Mouse (Mus musculus) adrenal gland, postnatal 10 days (tissue): Measurements from ENCODE around the gene Mcm2. TPM values are rescaled to one million over a fixed set of nuclear protein-coding genes. Genes with fewer than 3 reads are reported as not detected.
A peak's percentile ranks its signal among the peaks of the same experiment; 100 is the strongest.

Source experiments
- DNase-seq: peaks from one replicate; pipeline ENCODE4 v3.0.0; 2021; ENCODE audit warnings: mixed read lengths
- total RNA-seq, 2 experiments: library from RNA; stranded (reverse); gene quantifications; 2 replicates each; pipeline ENCODE4 v1.2.3; 2021

Mcm2 gene
- total RNA-seq, 2 experiments from 2014 or later: 50.0 to 53.5 TPM

- DNase-seq: peak; percentile 45
Observed at GRCm38 (mm10) chr6:88889410-88890042, 9.1 kb downstream of the Mcm2 start.

DNA sequence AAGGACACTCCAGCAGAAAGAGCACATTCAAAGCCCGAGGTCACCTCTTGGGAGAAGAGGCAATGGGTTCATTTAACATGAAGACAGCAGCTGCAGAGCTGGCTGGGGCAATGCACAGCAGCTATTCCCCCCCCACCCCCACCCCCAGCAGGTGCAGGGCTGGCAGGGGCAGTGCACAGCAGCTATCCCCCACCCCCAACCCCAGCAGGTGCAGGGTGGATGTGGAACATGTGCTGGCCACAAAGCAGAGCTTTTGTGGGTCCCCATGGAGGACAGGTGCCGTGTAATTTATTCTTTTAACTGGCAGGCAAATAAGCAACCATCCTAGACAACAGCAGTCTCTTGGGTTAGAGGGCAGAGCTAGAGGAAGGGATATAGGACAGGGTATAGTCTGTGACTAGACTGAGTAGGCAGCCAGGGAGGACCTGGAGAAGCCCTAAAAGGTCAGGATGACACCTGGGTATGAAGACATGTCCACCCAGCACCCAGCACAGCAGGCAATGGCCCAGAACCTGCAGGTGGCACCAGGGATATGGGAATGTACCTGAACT, 12.1 kb downstream of the Mcm2 start:
- DNase-seq: no peak

- no peak for DNase-seq
Observed at GRCm38 (mm10) chr6:88885644-88886416, 12.8 kb downstream of the Mcm2 start.

GRCm38 (mm10) chr6:88884690-88885089, 13.9 kb downstream of the Mcm2 start:
- no peak for DNase-seq

- no peak for DNase-seq
Observed at GRCm38 (mm10) chr6:88884195-88884594, 14.4 kb downstream of the Mcm2 start.

- no peak for DNase-seq
Observed at GRCm38 (mm10) chr6:88881334-88881733, 17.2 kb downstream of the Mcm2 start.

- no peak for DNase-seq
Observed at GRCm38 (mm10) chr6:88879471-88879870, 19.1 kb downstream of the Mcm2 start.

- DNase-seq: peak; percentile 88
Observed at GRCm38 (mm10) chr6:88874868-88875508, 23.6 kb downstream of the Mcm2 start, which contains the start of gene Podxl2. Gene Podxl2, minus strand, starts transcription at chr6:88875044.

DNA sequence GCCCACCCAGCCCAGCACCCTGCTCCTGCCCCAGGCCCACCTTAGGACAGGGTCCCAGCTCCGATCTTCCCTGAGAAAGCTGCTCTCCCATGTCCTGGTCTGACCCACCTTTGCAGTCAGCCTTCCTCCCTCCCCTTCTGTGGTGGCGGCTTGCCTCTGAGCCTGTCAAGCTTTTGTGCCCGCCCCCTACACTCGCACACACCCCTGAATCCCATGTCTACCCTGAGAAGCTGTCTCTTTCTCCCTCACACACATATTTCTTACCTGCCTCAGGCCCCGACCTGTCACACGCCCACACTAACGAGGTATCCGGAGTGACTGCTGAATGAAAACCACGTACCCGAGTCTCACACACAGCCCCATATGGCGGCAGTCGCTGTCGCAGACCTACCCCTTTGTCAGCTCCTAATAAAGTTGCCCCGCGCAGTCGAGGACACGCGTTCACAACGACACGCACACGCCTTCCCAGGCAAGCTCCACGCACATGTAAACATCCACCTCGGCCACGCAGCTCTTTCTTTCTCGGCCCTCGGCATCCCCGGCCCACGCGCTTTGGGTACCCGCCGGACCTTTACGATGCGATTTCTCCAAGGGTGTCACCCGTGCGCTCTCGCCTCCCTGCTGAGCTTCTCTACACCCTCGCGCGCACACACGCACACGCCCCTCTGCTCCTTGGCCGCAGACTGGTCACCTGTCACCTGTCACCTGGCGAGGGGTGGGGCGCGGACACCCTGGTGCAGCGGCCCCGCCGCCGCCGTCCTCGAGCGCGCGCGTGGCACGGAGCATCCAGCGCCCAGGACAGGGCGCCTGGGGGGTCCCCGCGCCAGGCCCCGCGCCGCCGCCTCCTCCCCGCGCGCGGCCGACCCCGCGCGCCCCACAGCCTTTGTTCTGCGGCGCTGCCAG, 24.4 kb downstream of the Mcm2 start:
- DNase-seq: peak; percentile 34

DNA sequence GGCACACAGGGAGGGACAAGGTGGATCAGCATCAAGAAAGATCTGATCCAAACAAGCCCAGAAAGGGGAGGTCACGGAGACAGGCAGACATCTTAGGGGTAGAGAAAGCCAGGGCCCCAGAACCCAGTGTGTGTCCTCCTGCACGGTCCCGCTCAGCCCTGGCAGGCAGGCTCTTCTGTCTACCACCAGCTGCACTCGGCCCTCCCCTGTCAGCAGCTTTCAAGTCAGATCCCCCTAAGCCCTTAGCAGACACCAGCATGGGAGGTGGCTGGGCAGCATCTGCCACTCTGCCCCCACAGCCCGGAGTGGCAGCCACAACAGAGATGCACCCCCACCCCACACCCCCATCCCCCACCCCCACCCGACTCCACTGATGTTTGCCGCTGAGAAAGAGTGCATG, 25.8 kb downstream of the Mcm2 start:
- no peak for DNase-seq

- no peak for DNase-seq
Observed at GRCm38 (mm10) chr6:88871546-88871945, 27.0 kb downstream of the Mcm2 start.

GRCm38 (mm10) chr6:88870594-88870993, 28.0 kb downstream of the Mcm2 start:
- DNase-seq: no peak

DNA sequence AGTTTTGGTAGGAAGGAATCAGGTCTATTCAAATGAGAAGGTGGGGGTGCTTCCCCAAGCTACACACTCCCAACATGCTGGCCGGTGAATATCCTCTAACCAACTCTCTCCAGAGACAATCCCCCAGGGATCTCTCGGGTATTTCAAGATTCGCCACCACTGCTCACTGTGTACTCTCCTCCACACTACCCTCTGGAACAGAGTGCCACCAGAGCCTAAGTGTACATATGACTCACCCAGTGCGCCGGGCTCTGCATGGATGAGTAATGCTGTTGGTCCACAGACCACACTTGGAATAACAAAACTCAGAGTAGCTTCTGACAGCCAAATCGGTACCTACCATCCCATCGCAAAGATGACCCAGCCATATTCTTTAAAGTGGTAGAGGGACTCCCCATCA, 29.1 kb downstream of the Mcm2 start:
- DNase-seq: peak; percentile 51

- DNase-seq: no peak
Observed at GRCm38 (mm10) chr6:88865704-88866103, 32.9 kb downstream of the Mcm2 start.

- peak; percentile 61 for DNase-seq
Observed at GRCm38 (mm10) chr6:88860914-88861313, 37.7 kb downstream of the Mcm2 start.

- no peak for DNase-seq
Observed at GRCm38 (mm10) chr6:88858341-88858740, 40.2 kb downstream of the Mcm2 start.

DNA sequence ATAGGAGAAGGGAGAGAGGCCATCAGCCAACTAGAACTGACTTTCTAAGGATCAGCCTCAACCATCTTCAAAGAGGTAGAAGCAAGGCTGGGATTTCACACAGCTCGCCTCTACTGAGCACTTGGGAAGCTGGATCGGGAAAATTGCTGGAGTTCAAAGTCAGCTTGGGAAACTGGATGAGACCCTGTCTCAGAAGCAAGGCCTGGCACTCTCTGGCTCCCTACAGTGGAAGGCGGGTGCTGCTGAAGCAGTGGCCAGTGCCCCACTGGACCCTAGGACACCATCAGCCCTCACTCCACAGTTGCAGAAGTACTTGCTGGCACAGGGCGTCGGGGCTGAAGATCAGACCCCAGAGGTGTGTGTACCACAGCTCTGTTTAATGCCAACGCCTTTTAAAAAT, 40.8 kb downstream of the Mcm2 start:
- DNase-seq: no peak

- peak; percentile 64 for DNase-seq
Observed at GRCm38 (mm10) chr6:88857249-88857648, 41.3 kb downstream of the Mcm2 start.

DNA sequence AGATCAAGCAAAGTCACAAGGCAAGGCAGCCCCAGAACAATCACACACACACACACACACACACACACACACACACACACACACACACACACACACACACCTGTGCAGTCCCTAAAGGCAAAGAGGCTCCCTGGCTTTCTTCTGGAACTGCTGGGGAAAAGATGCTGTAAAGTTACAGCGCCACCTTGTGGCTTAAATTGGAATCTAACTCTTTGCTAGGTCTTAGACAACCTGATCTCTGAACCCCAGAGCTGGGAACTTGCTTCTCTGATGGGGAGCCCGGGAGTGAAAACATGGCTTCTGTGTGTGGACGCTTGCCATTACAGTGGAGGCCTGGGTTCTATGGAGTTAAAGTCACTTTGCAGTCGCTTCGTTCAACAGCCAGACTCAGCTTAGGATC, 42.9 kb downstream of the Mcm2 start:
- peak; percentile 78 for DNase-seq

DNA sequence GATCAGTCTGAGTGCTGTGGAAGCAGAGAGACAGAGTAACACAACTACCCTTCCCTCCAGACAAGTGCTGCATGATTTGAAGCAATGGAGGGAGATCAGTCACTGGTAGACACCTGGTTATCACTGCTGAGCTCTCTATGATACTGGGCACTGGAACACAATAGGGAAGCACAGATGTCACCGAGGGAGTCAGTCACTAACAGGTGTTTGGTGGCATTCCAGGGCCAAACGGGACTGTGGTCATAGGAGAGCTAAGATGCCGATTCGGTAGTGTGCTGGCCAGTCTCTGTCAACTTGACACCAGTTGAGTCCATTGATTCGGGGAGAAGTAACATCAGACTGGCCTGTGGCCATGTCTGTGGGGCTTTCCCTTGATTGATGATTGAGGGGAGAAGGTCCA, 44.1 kb downstream of the Mcm2 start:
- no peak for DNase-seq

DNA sequence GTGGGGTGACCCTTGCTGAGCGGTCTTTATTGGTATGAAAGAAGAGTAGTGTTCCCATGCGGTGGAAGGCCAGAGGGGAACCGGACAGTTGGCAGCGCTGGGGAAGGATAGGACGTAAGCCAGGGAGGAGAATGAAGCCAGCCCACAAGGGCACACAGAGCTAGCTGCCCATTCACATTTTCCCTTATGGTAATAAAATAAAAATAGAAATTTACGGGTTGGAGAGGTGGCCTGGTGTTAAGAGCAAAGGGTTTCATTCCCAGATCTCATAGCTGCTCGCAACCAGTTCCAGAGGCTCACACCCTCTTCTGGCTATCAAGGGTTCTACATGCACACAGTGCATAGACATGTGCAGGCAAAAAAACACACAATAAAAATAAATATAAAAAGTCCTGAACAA, 48.5 kb downstream of the Mcm2 start:
- no peak for DNase-seq

- DNase-seq: peak; percentile 49
Observed at GRCm38 (mm10) chr6:88849270-88849669, 49.3 kb downstream of the Mcm2 start.
